Mouse (Mus musculus) left cerebral cortex, adult 9 months (tissue): ENCODE results near the gene Mypop.

Experiments
- DNase-seq, 2 experiments: peaks; one replicate each; pipeline ENCODE4 v3.0.0; 2022; ENCODE audit warnings: low spot score in 2 of 2

Gene Mypop

DNA sequence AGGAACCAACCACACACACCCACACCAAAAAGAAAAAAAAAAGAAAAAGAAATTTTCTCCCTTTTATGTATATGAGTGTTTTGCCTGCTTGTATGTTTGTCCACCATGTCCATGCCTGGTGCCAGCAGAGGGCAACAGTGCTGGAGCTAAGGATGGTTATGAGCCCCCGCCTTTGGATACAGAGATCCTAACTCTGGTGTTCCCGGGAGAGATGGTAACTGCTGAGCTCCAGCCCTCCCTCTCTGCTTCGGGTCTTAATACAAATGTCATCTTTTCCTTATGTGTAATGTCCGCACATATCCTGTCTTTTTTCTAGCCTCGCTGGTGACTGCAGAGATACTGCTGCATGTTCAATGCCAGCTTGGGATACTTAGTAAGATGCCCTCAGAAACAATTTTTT lies 1.1 kb upstream of the Mypop start:
- peak in 1 of 2 experiments; percentile 40 for DNase-seq

DNA sequence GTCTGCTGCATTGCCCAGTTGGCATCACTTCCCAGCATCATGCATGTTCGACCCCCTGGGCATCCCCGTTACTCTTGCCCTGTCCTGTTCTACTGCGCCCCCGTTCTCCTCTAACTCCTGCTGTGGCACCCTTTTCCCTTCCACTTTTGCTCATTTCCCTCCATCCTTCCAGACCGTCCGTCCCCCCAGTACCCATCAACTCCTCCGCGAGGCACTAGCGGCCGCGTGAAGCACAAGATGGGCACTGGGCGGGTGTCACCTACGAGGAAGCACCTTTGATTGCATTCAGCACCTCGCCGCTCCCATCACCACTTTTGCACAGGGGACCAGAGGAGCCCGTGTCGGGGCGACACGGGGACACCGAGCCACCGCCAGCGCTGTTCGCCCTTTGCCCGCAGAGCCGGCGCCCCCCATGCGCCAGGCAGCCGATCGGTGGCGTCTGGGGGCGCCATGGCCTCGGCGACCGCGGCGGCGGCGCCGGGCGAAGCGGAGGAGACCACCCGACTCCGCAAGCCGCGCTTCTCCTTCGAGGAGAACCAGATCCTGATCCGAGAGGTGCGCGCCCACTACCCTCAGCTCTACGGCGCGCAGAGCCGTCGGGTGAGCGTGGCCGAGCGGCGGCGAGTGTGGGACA lies 732 bp downstream of the Mypop start:
- no peak for DNase-seq

DNA sequence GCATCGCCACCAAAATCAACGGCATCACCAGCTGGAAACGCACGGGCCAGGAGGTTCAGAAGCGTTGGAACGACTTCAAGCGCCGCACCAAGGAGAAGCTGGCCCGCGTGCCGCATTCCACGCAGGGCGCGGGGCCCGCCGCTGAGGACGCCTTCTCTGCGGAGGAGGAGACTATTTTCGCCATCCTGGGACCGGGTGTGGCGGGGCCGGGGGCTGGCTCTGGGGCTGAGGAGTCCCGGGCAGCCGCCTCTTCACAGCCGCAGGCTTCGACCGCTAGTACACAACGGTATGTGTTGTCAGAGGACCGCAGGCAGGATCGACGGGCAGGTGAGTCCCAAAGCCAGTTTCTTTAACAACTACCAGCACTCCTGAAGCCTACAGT lies 1.2 kb downstream of the Mypop start:
- DNase-seq = no peak

DNA sequence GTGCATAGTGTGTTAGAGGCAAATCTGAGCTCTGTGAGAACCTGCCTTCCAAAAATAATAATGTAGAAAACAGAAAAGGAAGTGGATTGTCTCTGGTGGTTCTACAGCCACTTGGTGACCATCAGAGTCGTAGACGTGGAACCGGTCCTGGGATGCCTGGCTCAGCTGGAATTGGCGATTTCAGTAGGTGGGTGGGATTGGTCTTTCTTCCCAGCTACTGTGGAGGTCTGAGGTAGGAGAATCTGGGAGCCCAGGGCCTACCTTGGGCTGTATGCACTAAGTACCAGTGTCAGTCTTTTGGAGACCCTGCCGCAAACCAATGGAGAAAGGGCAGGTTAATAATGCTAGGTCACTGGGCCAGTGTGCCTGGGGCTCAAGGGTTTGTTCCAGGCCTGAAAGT lies 2.0 kb downstream of the Mypop start:
- DNase-seq = no peak

DNA sequence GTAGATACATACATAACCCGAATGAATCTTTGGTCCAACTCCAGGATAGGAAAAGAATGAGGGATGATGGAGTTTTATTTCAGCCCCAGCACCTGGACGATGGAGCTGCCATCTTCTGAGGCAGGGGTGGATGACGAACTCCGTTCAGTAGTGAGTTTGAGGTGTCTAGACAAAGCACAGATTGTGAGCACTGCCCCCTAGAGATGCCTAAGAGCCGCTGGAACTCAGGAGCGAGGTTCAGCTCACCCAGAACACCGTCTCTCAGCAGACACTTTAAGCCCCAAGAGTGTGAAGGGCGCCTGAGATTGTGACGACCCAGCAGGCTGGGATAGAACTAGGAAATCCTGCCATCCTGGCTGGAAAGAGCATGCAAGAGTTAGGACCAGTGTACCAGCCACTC lies 7.8 kb downstream of the Mypop start:
- DNase-seq = no peak

DNA sequence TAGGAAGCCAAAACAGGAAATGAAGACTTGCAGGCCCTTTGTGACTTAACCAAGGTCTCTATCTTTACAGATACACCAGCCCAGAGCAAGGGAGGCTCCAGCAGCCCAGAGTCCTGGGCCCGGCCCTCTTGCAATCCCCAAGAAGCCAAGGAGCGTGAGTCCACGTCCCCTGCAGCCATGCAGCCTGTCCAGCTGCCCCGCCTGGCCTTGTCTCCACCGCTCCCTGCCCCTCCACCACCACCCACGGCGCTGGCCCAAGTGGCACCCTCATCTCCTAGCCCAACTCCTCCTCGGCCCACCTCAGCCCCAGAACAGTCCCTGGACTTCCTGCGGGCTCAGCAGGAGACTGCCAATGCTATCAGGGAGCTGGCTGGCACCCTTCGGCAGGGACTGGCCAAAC lies 9.4 kb downstream of the Mypop start:
- no peak for DNase-seq

DNA sequence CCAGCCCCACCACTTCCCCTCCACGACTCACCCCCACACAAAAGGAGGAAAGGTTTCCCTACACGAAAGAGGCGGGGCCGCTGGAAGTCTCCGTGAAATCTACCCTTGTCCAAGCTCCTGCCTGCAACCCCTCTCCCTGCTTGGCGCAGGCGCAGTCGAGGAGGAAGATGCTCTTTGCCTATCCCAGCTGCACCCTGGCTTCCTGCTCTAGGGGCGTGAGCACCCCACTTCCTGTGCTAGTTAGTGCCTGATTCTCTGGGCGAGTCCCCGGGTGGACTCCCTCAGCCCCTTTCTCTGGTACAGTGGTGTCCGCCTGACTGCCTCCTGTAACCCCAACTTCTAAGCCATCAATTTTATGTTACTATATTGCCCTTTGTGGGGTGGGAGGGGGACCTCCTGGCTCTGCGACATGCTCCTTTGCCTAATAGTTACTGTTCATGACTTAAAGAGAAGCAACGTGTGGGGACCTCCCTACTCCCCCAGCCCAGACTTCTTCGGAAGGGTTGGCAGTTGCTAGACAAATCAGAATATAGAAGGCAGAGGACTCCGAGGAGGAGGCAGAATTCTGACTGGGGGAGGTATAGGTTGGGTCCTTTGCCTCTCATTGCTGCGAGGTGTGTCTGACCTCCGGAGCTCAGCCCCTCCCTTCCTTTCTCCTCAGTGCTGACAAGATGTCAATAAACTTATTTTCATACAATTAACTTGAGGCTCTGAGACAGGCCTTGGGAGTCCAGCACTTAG lies 10.2 kb downstream of the Mypop start:
- DNase-seq = no peak

DNA sequence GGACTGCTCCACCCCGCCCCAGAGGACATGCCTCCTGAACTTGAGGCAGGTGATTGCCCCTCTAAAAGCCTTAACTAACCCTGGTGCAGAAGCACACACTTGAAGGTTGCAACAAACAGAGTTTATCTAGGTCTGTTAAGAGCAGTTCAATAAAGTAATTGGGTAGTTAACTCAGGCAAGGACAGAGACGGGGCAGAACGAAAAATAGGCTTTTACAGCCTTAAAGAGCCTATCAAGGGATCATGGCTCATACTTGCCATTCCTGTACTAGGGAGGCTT lies 10.7 kb downstream of the Mypop start:
- no peak for DNase-seq

DNA sequence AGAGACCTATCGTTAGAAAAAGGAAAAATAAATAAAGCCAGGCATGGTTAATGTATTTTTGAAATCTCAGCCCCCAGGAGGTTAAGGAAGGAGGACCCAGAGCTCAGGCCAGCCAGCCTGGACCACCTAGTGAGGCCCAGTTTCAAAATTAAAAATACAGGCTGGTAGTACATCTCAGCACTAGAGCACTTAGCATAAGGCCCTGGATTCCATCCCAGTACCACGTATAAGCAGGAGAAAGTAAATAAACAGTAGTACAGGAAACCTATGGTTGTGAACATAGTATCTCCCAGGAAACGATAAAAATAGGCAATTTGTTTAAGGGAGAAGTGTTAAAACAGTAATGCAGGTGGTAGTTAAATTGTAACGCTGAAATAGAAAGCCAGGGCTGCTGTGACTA lies 11.1 kb downstream of the Mypop start:
- no peak for DNase-seq

DNA sequence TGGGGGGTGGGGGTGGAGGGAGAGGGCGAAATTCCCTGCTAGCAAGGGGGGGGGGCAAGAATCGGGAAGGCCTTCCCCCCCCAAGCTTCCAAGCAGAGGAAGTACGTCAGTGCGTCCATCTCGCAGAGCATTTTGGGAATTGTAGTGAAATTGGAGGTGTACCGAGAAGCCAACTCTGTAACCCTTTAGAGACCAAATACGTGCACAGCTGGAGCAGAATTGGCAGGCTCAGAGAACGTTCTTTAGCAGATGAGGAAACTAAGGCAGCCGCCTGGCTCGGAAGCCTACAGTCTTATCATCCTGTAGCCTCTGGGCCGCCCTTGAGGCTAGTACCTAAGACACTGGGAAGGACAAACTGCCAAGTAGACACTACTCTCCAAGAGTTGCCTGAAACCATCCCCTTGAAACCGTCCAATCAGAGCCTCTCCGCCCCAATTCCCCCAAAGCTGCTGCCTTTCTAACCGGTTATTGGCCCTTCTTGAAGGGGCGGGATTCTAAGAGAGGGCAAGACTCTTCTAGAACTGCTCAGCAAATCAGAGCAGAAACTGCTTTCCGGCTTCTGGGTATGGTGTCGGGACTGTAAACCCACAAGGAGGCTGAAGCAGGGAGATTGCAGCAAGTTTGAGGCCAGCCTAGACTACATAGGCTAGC lies 11.9 kb downstream of the Mypop start:
- peak in 1 of 2 experiments; percentile 85 for DNase-seq

DNA sequence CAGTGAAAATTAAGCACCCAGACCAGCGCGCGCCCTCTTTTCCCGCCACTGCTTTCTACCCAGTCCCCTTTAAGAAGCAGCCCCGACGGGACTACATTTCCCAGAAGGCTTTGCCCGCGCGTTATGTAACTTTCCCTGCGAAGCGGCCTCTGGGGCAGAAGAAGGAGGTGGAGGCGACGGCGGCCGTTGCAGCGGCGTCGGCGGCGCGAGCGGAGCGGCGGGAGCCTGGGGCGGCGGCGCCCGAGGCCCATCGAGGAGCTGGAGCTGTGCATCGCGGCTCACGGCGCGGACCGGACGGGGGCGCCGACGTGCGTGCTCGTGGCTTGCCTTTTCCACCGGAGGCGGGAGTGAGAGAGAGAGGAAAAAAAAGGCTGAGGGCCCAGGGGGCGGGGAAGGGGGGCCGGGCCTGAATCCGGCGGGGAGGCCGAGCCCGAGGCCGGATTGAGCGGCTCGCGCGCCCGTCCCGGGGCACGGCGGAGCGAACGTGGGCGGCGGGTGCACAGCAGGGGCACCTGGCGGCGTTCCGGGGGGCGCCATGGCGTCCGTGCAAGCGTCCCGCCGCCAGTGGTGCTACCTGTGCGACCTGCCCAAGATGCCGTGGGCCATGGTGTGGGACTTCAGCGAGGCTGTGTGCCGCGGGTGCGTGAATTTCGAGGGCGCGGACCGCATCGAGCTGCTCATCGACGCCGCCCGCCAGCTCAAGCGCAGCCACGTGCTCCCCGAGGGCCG lies 13.0 kb downstream of the Mypop start, which contains the start of gene Irf2bp1:
Irf2bp1 (plus strand) TSS at position 143 of the 729 bp plus-strand sequence.
- peak; percentile 86 to 96 for DNase-seq

DNA sequence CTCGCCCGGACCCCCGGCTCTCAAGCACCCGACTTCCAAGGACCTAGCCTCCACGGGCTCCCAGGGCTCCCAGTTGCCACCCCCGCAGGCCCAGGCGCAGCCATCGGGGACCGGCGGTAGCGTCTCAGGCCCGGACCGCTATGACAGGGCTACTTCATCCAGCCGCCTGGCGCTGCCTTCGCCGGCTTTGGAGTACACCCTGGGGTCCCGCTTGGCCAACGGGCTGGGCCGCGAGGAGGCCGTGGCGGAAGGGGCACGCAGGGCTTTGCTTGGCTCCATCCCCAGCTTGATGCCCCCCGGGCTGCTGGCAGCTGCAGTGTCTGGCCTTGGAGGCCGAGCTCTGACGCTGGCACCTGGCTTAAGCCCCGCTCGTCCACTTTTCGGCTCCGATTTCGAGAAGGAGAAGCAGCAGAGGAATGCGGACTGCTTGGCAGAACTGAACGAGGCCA lies 13.6 kb downstream of the Mypop start:
- no peak for DNase-seq

DNA sequence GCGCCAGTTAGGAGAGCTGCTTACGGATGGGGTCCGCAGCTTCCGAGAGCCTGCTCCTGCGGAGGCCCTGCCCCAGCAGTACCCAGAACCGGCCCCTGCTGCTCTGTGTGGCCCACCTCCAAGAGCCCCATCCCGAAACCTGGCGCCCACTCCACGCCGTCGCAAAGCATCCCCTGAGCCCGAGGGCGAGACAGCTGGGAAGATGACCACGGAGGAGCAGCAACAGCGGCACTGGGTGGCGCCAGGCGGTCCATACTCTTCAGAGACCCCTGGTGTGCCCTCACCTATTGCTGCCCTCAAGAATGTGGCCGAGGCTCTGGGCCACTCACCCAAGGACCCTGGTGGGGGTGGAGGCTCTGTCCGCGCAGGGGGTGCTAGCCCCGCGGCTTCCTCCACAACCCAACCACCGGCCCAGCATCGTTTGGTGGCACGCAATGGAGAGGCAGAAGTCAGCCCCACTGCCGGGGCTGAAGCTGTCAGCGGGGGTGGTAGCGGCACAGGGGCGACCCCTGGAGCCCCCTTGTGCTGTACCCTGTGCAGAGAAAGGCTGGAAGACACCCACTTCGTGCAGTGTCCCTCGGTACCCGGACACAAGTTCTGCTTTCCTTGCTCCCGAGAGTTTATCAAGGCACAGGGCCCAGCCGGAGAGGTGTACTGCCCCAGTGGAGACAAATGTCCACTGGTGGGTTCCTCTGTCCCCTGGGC lies 14.5 kb downstream of the Mypop start:
- DNase-seq = no peak

DNA sequence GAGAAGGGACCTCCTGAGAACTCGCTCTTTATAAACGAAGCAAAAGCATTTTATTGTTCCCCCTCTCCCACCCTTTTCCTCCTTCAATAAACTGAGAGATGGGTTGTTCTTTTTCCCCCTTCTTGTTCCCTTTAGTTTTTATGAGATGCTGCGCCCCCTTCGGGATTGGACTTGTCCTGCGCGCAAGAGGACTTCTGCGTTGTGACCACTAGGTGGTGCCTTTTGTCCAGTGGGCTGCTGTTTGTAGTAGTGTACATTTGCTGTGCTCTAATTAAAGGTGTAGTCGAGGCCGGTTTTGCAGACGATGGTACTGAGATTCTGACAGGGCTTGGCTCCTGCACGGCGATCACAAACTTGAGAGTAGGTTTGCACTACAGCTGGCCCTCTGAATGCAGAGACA lies 15.4 kb downstream of the Mypop start:
- DNase-seq = peak in 1 of 2 experiments; percentile 95

DNA sequence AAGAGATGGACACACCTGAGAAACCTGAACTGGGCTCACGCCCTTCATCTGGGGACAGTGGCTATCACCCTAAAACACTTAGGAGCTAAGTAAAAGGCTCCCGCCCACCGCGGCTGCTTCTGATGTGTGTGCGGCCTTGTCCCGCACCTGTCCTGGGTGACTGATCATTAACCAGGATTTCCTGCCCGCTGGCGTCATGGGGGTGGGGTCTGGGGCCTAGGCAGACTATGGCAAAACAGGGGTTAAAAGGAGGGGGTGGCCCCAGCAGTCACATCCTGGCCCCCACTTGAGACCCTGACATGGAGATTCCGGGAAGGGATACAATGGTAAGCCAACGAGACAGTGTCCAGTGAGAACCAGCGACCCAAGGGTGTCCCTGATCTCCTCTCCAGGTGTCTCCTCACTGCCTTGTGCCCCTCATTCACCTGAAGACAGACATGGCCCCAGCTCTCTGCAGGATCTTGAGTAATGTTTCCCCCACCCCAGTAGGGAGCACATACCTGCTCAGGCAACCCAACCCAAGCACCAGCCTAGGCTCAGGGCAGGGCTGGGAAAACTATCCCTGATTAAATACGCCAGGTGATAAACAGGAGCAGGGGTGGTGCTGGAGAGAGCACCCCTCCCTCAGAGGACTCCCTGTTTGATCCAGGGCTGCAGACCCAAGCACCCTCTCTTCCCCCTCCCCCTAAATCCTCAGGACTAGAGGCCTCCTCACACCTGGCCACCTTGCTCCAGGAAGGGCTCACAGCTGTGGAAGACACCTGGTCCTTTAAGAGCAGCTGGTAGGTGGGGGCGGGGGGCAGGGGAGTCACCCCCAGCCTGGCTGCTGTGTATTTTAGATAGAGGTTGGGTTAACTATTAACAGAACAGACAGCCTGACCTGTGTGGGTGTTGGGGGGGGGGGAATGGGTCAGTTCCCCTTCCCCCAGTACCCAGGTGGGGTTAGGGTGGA lies 16.3 kb downstream of the Mypop start:
- no peak for DNase-seq

DNA sequence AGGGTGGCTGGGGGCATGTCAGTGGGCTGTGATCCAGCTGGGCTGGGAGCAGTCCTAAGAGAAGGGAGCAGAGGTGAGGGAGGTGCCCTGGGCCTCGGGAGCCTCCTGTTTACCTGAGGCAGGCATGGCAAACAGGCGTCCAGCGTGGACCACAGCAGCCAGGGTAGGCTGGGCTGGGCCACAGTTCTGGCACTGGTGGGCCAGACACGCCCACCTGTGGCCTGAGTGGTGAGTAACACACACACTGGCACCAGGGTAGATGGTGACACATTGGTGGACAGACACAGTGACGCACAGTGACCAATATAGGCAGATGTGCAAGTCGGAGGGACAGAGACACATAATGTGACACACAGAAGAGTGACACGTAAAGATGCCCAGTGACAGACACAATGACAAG lies 19.5 kb downstream of the Mypop start:
- DNase-seq = no peak

DNA sequence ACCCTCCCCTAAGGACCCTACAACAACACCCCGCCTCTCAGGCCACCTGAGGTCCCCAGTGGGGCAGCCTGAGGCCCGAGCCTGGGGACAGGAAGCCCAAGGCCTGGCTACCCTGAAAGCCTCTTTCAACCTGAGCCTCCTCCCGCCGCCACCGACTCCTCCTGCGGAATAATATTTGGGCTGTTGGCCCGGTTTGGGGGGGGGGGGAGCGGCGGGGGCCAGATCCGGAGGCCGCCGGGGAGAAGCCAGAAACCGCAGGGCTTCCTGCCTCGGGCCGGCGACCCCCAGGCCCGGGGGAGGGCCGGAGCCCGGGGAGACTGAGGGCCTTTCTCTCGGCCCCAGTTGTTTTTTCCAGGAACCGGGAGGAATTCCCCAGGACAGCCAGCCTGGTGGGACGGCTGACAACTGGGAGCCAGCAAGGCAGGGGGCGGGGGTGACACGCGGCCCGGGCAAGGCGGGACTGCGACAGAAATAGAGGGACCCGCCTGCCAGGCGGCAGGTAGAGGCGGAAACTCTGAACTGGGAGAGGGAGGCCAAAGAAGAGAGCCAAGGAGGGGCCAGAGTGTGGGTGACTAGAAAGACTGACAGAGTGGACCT lies 21.1 kb downstream of the Mypop start:
- DNase-seq = no peak

DNA sequence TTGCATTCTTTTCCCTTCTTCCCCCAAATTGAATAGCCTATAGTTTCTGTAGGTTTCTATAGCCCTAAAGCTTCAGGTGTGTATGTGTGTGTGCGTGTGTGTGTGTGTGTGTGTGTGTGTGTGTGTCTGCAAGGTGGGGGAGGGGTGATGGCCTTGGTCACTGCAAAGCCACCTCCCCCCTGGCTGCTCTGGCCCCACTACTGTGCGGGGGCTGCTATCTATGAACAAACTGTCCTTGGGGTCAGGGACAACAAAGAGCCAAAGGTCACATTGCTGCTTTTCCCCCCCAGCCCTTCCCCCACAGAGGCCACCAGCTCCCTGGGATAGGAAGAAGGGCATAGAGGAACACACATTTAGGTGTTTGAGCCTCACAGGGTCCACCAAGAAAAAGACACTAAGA lies 21.8 kb downstream of the Mypop start:
- DNase-seq = no peak

DNA sequence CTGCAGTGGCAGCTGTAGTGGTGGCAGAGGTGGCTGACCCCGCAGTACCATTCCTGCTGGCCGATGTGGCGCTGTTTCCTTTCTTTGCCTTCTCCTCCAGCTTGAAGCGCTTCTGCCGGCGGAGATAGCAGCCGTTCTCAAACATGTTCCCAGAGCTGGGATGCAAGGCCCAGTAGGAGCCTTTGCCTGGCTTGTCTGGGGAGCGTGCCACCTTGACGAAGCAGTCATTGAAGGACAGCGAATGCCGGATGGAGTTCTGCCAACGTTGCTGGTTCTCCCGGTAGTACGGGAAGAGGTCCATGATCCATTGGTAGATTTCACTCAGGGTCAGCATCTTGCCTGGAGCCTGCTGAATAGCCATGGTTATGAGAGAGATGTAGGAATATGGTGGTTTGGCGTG lies 23.4 kb downstream of the Mypop start:
- no peak for DNase-seq

DNA sequence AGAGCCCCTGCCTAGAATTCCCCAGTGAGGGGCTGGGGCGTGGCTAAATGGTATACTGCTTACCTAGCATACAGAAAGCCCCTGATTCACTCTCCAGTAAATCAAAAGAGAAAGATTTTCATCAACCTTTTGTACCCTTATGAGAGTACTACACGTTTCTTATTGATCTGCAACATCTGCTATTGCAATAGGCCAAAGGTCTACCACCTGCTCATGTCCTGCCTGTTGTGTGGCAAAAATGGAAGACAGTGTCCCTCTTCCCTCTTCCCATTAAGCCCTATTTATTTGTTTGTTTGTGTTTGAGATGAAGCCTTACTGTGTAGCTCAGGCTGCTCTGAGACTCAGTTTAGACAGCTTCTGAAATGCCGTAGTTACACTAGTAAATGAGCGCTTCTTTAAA lies 25.0 kb downstream of the Mypop start:
- DNase-seq = no peak
